Mouse (Mus musculus) myocyte (in vitro differentiated cells): ENCODE measurements around the gene C87436. TPM values are rescaled to one million over a fixed set of nuclear protein-coding genes. Genes with fewer than 3 reads are reported as not detected.
A peak's percentile ranks its signal among the peaks of the same experiment; 100 is the strongest.

ENCODE experiments used
- H3K27me3 ChIP-seq: one replicate; pipeline ENCODE4 v1.6.1; 2011; ENCODE audit not compliant: control insufficient read depth, insufficient read depth, insufficient read length
- H3K36me3 ChIP-seq: one replicate; pipeline ENCODE4 v1.6.1; 2011; ENCODE audit not compliant: control insufficient read depth, insufficient read depth
- H3K4me2 ChIP-seq: one replicate; pipeline ENCODE4 v1.6.1; 2011; ENCODE audit warnings: low read depth, control low read depth
- H3K4me3 ChIP-seq: one replicate; pipeline ENCODE4 v1.5.1; 2011; ENCODE audit warnings: mild to moderate bottlenecking, control low read depth, moderate library complexity
- H3K79me2 ChIP-seq: one replicate; pipeline ENCODE4 v1.6.1; 2011; ENCODE audit not compliant: control insufficient read depth, insufficient read depth
- H3ac ChIP-seq: one replicate; pipeline ENCODE4 v1.6.1; 2011; ENCODE audit not compliant: control insufficient read depth, insufficient read length
- CEBPB ChIP-seq: IDR thresholded peaks from 2 replicates; pipeline ENCODE4 v1.6.1; 2011; ENCODE audit warnings: mild to moderate bottlenecking, moderate library complexity; ENCODE audit not compliant: poor library complexity, insufficient read depth, severe bottlenecking
- E2F4 ChIP-seq: IDR thresholded peaks from one replicate; pipeline ENCODE4 v1.6.1; 2011; ENCODE audit warnings: mild to moderate bottlenecking, control low read depth, moderate library complexity; ENCODE audit not compliant: insufficient read depth
- MAX ChIP-seq: IDR thresholded peaks from one replicate; pipeline ENCODE4 v1.6.1; 2011; ENCODE audit warnings: low read depth, mild to moderate bottlenecking, control low read depth
- MYOD1 ChIP-seq, 3 experiments: IDR thresholded peaks; one replicate each; pipeline ENCODE4 v1.6.1; 2011; ENCODE audit warnings: control low read depth in 2 of 3, low read depth in 2 of 3, mild to moderate bottlenecking in 2 of 3, moderate library complexity in 1 of 3; ENCODE audit not compliant: insufficient read length in 2 of 3, control insufficient read depth in 1 of 3
- MYOG ChIP-seq, 3 experiments: IDR thresholded peaks; one replicate each; pipeline ENCODE4 v1.6.1; 2011; ENCODE audit warnings: control low read depth in 2 of 3, low read depth in 2 of 3, mild to moderate bottlenecking in 2 of 3; ENCODE audit not compliant: insufficient read length in 2 of 3, control insufficient read depth in 1 of 3, insufficient read depth in 1 of 3
- POLR2A ChIP-seq: IDR thresholded peaks from one replicate; pipeline ENCODE4 v1.6.1; 2011; ENCODE audit warnings: low read depth, mild to moderate bottlenecking, control low read depth, moderate library complexity; ENCODE audit not compliant: insufficient read length
- POLR2AphosphoS2 ChIP-seq: IDR thresholded peaks from one replicate; pipeline ENCODE4 v1.6.1; 2011; ENCODE audit warnings: low read depth, control low read depth; ENCODE audit not compliant: insufficient read length
- REST ChIP-seq: IDR thresholded peaks from one replicate; pipeline ENCODE4 v1.6.1; 2011; ENCODE audit warnings: mild to moderate bottlenecking, control low read depth, moderate library complexity; ENCODE audit not compliant: insufficient read depth, insufficient read length
- SRF ChIP-seq: IDR thresholded peaks from one replicate; pipeline ENCODE4 v1.6.1; 2011; ENCODE audit warnings: low read depth; ENCODE audit not compliant: control insufficient read depth, insufficient read length
- TCF12 ChIP-seq: IDR thresholded peaks from one replicate; pipeline ENCODE4 v1.6.1; 2011; ENCODE audit warnings: mild to moderate bottlenecking, control low read depth; ENCODE audit not compliant: poor library complexity, insufficient read depth, severe bottlenecking
- TCF3 ChIP-seq: IDR thresholded peaks from one replicate; pipeline ENCODE4 v1.6.1; 2011; ENCODE audit warnings: low read depth, control low read depth; ENCODE audit not compliant: insufficient read length
- USF1 ChIP-seq: IDR thresholded peaks from one replicate; pipeline ENCODE4 v1.6.1; 2011; ENCODE audit warnings: low read depth, mild to moderate bottlenecking, control low read depth, moderate library complexity
- polyA plus RNA-seq: library from polyadenylated mRNA; unstranded; fragments of >200 nt; fragmentation: generic; extraction: Trizol; gene quantifications from one replicate; pipeline ENCODE4 v1.2.1, GENCODE M21; 2012; ENCODE audit warnings: missing spikeins

The C87436 gene
- polyA plus RNA-seq, 1 experiment = 6.9 TPM

DNA sequence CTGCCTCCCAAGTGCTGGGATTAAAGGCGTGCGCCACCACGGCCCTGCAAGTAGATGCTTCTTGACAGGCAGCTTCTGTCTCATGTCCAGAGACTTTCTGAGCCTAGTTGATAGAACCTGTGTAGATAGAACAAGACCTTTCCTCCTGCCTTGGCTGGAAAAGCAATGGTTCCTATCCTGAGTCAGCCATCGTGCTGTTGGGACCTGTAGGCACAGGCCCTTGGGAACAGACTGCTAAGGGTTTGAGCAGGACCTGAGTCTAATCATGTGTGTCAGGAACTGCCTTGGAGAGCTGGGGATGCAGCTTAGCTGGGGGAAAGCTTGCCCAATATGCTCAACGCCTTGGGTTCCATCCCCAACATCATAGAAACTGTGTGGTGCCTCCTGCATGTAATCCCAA lies 35.9 kb downstream of the C87436 start:
- Histone ChIP-seq H3K4me3 (no peak overlapping the region), H3K79me2 (no peaks in the 10 kb centered on the region), H3K4me2 (no peak overlapping the region), H3K36me3 (no peaks in the 10 kb centered on the region), H3K27me3 (no peaks in the 10 kb centered on the region), H3ac (no peak overlapping the region)
- TF ChIP-seq USF1 (no peak), TCF3 (no peak), POLR2A (no peak), REST (no peak), CEBPB (no peak), SRF (no peak), TCF12 (no peak), POLR2AphosphoS2 (no peak)

DNA sequence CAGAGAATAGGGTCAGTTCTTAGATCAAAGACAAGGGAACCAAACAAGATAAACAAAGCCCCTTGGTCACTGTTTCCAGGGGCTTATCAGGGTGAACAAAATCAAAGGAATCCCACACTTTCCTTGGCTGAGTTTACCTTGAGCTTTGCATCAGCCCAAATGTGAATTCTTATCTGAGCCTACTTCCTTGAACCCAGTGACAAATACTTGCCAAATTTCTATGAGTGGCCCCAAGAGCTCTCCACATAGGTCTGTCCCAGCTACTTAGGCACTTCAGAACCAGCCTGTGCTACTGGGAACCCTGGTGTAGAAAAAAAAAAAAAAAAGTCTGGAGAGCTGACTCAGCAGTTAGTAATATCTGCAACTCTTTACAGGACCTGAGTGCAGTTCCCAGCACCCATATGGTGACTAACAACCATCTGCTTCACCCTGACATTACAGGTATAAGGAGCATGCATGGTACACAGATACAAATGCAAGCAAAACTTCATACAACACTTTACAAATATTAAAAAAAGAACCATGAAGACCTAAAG lies 36.5 kb downstream of the C87436 start:
- Histone ChIP-seq H3K27me3 (no peaks in the 10 kb centered on the region), H3K4me2 (peak overlapping the region; percentile 47), H3K36me3 (no peaks in the 10 kb centered on the region), H3ac (no peak overlapping the region), H3K79me2 (no peaks in the 10 kb centered on the region), H3K4me3 (no peak overlapping the region)
- TF ChIP-seq SRF = no peak
- TF ChIP-seq MYOG (IDR thresholded peaks at IDR 0.05; ENCODE audit: control insufficient read depth in 1 of 3, insufficient read depth in 1 of 3, insufficient read length in 2 of 3, low read depth in 2 of 3) = no peak
- TF ChIP-seq CEBPB = no peak
- no peak for TF ChIP-seq USF1
- TF ChIP-seq POLR2AphosphoS2 = no peak
- no peak for TF ChIP-seq MAX
- TF ChIP-seq TCF12 = no peak
- no peak for TF ChIP-seq POLR2A
- TF ChIP-seq REST = no peak
- no peak for TF ChIP-seq TCF3
- TF ChIP-seq E2F4 = no peak
- TF ChIP-seq MYOD1 (IDR thresholded peaks at IDR 0.05; ENCODE audit: control insufficient read depth in 1 of 3, insufficient read length in 2 of 3, low read depth in 2 of 3) = no peak

DNA sequence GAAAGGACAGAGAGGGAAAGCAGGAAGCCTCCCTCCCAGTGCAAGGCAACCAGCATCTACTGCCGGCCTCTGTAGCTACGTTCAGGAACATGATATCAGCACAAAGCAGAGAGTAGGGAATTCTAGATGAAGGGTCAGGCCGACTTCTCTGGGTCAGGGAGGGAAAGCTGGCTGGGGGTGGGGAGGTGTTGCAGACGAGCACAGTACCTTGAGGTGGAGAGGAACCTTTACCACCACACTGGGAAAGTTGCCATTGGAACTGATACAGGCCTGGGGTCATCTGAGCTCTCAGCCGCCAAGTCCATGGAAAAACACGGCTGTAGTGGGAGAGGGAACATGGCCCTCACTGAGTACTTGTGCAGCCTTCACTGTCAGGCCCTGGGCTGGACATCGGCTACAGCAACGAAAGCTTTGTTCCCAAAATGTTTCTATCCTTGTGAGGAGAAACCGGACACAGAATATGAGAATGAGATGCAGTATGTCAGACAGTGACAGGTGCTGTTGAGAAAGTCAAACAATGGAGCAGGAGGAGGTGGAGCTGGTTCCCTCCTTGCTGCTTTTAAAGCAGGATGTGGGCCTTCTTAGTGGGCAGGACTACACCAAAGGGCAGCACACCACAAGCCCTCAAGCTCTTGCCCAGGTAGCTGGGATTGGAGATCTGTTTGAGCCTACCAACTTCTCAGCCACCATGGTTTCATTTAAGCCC lies 37.4 kb downstream of the C87436 start:
- H3K27me3 ChIP-seq = no peaks in the 10 kb centered on the region
- no peak overlapping the region for H3ac ChIP-seq
- TF ChIP-seq MYOD1 (IDR thresholded peaks at IDR 0.05; ENCODE audit: control insufficient read depth in 1 of 3, insufficient read length in 2 of 3, low read depth in 2 of 3) (peak; percentile 80 to 95 (median 94)), MAX (no peak), POLR2A (peak; percentile 17)
- no peak overlapping the region for H3K4me3 ChIP-seq
- no peaks in the 10 kb centered on the region for H3K79me2 ChIP-seq
- peak overlapping the region; percentile 47 for H3K4me2 ChIP-seq
- no peaks in the 10 kb centered on the region for H3K36me3 ChIP-seq

DNA sequence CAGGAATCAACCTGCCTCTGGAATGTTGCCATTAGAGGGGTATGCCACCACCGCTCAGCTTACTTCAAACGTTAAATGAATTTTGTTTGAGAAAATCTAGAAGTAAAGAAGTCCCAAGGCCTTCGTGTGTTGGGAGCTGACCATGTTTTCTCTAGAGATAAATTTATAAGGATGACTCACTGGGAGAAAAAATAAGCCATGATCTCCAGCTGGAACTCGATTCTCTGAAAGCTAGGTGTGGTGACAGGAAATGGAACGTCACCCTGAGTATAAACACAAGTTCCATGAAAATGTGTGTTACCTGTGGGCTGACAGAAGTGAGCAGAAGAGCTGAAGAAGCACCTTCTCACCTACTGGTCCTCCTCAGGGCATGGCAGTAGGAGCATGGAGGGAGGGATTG lies 38.8 kb downstream of the C87436 start:
- H3K36me3 ChIP-seq = no peaks in the 10 kb centered on the region
- H3K27me3 ChIP-seq = no peaks in the 10 kb centered on the region
- TF ChIP-seq POLR2AphosphoS2 (no peak), POLR2A (no peak), USF1 (no peak), CEBPB (no peak), MYOD1 (IDR thresholded peaks at IDR 0.05; ENCODE audit: control insufficient read depth in 1 of 3, insufficient read length in 2 of 3, low read depth in 2 of 3) (no peak), MAX (no peak), E2F4 (no peak), MYOG (IDR thresholded peaks at IDR 0.05; ENCODE audit: control insufficient read depth in 1 of 3, insufficient read depth in 1 of 3, insufficient read length in 2 of 3, low read depth in 2 of 3) (no peak), SRF (no peak), REST (no peak), TCF12 (no peak), TCF3 (no peak)
- no peak overlapping the region for H3K4me3 ChIP-seq
- no peak overlapping the region for H3ac ChIP-seq
- peak overlapping the region; percentile 47 for H3K4me2 ChIP-seq
- peaks cover 8% of the 10 kb centered on the region for H3K79me2 ChIP-seq

DNA sequence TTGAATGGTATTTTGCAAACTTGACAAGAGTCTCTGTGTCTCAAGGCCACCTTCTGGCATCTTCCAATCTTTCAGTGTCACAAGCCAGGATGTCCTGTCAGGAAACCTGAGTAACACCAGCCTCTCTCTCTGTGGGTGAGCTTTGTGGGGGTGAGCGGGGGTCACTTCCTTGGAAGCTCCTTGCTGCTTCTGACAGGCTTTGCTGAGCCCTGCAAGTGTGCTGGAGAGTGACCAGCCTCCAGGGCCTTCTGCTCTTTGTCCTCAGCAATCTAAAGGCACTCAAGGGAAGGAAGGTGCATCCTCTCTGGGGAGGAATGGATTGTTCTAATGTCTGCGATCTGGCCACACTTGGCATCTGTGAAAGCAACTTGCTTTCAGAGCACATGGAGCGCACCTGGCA lies 41.1 kb downstream of the C87436 start:
- H3K4me2 ChIP-seq = peak overlapping the region; percentile 95

More for the DNA sequence above, 41.1 kb downstream of the C87436 start:
- no peak for TF ChIP-seq TCF3
- TF ChIP-seq MYOD1 (IDR thresholded peaks at IDR 0.05; ENCODE audit: control insufficient read depth in 1 of 3, insufficient read length in 2 of 3, low read depth in 2 of 3) = peak in 1 of 3 experiments; percentile 26
- Histone ChIP-seq H3K36me3 (no peaks in the 10 kb centered on the region), H3ac (no peak overlapping the region), H3K79me2 (peaks cover 8% of the 10 kb centered on the region), H3K27me3 (no peaks in the 10 kb centered on the region), H3K4me3 (no peak overlapping the region)
